Mouse (Mus musculus): ENCODE measurements around the gene Nprl2. TPM values are rescaled to one million over a fixed set of nuclear protein-coding genes. Genes with fewer than 3 reads are reported as not detected.

The Nprl2 gene
- polyA plus RNA-seq (2015; fragmentation: Nextera tagmentation; extraction: Ambion mirVana): 44.3 and 47.2 TPM in 2 replicates

DNA sequence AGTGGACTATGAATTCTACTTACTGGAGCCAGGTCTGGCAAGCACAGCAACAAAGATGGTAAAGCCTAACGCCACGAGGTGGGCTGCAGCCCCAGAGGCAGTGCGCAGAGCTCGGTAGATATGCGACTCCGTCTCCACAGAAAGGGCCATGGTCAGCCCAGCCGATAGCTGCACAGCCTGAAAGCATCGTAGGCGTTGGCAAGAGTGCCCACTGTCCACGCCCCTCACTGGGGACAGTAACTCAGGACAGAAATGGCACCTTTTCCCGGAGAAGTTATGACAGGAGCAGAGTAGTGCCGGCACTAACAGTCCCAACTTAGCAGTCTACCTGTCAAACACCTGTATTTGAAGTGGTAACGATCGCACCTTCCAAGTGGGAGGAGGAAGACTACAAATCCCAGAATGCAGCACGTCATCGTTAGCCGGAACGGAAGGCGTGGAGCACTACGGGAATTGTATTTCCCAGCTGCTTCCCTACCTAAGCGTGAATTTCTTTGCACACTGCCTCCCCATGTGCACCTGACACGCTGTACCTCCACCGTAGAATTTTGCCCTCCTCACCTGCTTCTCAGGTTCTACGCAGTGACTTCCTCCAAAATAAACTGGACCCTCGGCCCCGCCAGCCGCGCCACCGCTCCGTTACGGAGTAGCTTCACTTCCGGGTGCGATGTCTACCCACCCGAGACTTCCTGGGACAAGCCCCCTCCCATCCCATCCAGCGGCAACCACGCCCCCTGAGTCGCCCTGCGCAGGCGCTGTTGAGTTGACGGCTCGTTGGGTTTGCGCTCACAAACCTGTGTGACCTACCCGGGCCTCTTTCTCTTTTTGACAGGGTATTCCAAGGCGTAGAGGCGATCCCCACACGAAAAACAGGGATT, at the start of gene Nprl2, which contains the start of gene Cyb561d2:
Gene Nprl2 (plus strand): TSS at position 753 of the 878 bp plus-strand sequence.
Gene Cyb561d2 (minus strand): TSS at position 720 of the 878 bp plus-strand sequence.
- H3K4me1 ChIP-seq: peaks cover 45% of the 10 kb centered on the region
- peak within 1 kb of the TSS; percentile 76 for H3K9ac ChIP-seq
- no peaks in the 10 kb centered on the region for H3K27me3 ChIP-seq
- under 1% methylated on average over 46 of the region's 46 CpGs for WGBS
- H3K27ac ChIP-seq: peak within 1 kb of the TSS; percentile 39; the same call in 1 of the 2 replicates
- H3K9me3 ChIP-seq: no peaks in the 10 kb centered on the region
- ATAC-seq (ENCODE audit: insufficient number of reproducible peaks, insufficient read depth, low FRiP score, low TSS enrichment, low read depth): peak; percentile 74
- H3K36me3 ChIP-seq: peaks cover 56% of the 10 kb centered on the region
- peak within 1 kb of the TSS; percentile 79 for H3K4me2 ChIP-seq
- peak within 1 kb of the TSS; percentile 69 for H3K4me3 ChIP-seq

GRCm38 (mm10) chr9:107493511-107493910, 48.5 kb upstream of the Nprl2 start:
- H3K4me3 ChIP-seq: no peak overlapping the region
- H3K27ac ChIP-seq: no peak overlapping the region
- H3K9me3 ChIP-seq: no peaks in the 10 kb centered on the region
- no peaks in the 10 kb centered on the region for H3K36me3 ChIP-seq
- no peak overlapping the region for H3K9ac ChIP-seq
- H3K4me1 ChIP-seq: peaks cover 23% of the 10 kb centered on the region
- WGBS: 13% methylated on average over 1 of the region's 1 CpGs
- H3K27me3 ChIP-seq: no peaks in the 10 kb centered on the region; the same call in 1 of the 2 replicates
- no peak overlapping the region for H3K4me2 ChIP-seq
- ATAC-seq (ENCODE audit: insufficient number of reproducible peaks, insufficient read depth, low FRiP score, low TSS enrichment, low read depth): no peak

DNA sequence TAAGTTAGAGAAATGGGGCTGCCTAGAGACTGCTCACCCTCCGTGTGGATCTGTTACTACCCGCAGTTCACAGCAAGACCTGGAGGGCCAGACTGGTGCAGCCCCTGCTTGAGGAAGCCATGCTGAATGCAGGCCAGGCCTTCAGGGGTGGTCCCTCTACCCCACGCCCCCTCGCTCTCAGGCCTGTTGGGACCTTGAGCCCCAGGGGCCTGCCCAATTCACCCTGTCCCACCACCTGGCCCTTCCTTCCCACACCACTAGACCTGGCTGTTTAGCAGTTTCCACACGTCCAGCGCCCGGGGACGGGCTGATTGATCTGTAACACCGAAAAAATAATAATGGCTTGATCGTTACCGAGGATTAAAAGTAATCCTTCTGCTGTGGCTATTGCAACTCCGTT, 47.8 kb upstream of the Nprl2 start:
- H3K9ac ChIP-seq: no peak overlapping the region
- WGBS: 69% methylated on average over 12 of the region's 12 CpGs
- H3K9me3 ChIP-seq: no peaks in the 10 kb centered on the region
- peaks cover 23% of the 10 kb centered on the region for H3K4me1 ChIP-seq
- no peaks in the 10 kb centered on the region for H3K36me3 ChIP-seq
- H3K4me3 ChIP-seq: no peak overlapping the region
- peaks cover 5% of the 10 kb centered on the region; the same call in 1 of the 2 replicates for H3K27me3 ChIP-seq
- no peak overlapping the region for H3K27ac ChIP-seq
- no peak overlapping the region for H3K4me2 ChIP-seq
- ATAC-seq (ENCODE audit: insufficient number of reproducible peaks, insufficient read depth, low FRiP score, low TSS enrichment, low read depth): no peak

DNA sequence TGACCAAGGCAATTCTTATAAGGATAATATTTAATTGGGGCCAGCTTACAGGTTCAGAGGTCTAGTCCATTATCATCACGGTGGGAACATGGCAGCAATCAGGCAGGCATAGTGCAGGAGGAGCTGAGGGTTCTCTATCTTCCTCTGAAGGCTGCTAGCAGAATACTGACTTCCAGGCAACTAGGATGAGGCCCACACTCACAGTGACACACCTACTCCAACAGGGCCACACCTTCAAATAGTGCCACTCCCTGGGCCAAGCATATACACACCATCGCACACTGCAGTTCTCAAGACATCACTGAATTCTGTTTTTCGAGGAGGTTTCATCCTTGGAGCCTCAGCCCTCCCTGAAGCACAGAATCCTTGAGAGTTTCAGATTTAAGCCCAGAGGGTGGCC, 45.7 kb upstream of the Nprl2 start:
- H3K9ac ChIP-seq: no peak overlapping the region
- no peak overlapping the region for H3K4me2 ChIP-seq
- ATAC-seq (ENCODE audit: insufficient number of reproducible peaks, insufficient read depth, low FRiP score, low TSS enrichment, low read depth): no peak
- no peak overlapping the region for H3K27ac ChIP-seq
- 85% methylated on average over 3 of the region's 3 CpGs for WGBS
- no peaks in the 10 kb centered on the region for H3K9me3 ChIP-seq
- no peak overlapping the region for H3K4me3 ChIP-seq
- H3K36me3 ChIP-seq: no peaks in the 10 kb centered on the region
- H3K4me1 ChIP-seq: peaks cover 17% of the 10 kb centered on the region
- peaks cover 5% of the 10 kb centered on the region; the same call in 1 of the 2 replicates for H3K27me3 ChIP-seq

DNA sequence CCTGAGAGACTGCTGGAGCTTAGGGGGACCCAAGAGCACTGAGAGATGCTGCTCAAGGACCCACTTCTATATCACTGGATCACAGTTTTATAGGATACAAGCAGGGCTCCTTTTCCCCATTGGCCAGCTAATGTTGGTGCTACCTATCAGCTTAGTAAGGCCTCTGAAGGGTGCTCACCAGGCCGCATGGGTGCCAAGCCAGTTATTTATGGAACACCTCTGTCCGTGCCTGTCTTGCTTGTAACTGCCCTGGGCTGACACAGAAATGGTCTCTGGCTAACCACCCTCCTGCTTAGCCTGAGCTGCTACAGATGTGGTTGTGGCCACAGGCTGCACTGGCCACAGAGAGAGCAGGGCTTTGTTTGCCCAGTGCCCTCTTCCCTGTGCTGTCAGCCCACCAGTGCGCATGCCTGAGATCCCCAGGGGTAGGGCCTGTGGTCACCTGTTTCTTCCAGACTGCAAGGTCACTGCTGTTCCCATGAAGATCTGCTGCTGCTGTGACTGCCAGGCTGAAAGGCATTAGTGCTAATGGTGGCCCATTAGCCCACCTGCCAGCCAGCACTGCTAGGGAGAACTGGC, 41.2 kb upstream of the Nprl2 start:
- Histone ChIP-seq H3K4me3 (no peak overlapping the region), H3K9ac (no peak overlapping the region), H3K36me3 (no peaks in the 10 kb centered on the region), H3K9me3 (no peaks in the 10 kb centered on the region), H3K4me2 (no peak overlapping the region), H3K27me3 (peaks cover 9% of the 10 kb centered on the region; the same call in 1 of the 2 replicates), H3K4me1 (peaks cover 21% of the 10 kb centered on the region), H3K27ac (no peak overlapping the region)
- no peak for ATAC-seq (ENCODE audit: insufficient number of reproducible peaks, insufficient read depth, low FRiP score, low TSS enrichment, low read depth)
- 89% methylated on average over 3 of the region's 3 CpGs for WGBS

DNA sequence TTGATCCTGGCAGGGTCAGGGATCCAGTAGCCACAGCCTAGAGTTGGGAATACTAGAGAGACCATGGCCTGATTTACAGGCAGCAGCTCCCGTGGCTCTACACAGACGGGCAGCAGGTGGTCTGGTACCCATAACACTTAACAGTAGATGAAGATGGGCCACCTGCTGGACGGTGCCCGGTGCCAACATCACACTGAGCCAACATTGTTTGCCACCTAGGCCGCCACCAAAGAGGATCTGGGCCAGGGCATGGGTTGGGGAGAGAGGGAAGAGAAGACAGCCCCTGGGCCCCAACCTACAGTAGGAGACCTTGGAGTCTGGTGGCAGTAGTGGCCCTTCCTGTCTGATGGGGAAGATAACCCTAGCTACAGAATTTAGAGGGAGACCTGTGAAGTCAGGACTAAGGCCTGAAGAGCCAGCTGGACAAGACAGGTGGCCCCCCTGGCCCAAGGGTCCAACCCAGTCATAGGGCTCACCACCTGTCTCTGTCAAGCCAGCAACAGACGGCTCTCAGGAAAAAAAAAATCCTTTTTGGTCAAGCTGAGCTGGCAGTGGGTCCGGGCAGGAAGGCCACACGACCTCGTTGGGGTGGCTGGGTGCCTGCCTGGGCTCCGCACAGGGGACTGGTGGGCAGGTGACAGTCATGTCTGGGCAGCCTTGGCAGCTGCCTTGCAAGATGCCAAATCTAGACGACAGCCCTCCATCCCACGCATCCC, 39.7 kb upstream of the Nprl2 start:
- ATAC-seq (ENCODE audit: insufficient number of reproducible peaks, insufficient read depth, low FRiP score, low TSS enrichment, low read depth): no peak
- Histone ChIP-seq H3K27me3 (peaks cover 11% of the 10 kb centered on the region; the same call in 1 of the 2 replicates), H3K36me3 (no peaks in the 10 kb centered on the region), H3K9me3 (no peaks in the 10 kb centered on the region), H3K4me1 (peaks cover 26% of the 10 kb centered on the region), H3K4me2 (no peak overlapping the region), H3K4me3 (no peak overlapping the region), H3K27ac (no peak overlapping the region), H3K9ac (no peak overlapping the region)
- WGBS: 86% methylated on average over 12 of the region's 12 CpGs

- Histone ChIP-seq H3K4me3 (no peak overlapping the region), H3K9ac (0 out of 2 replicates have a peak overlapping the region, but pooled peaks have one; percentile 0), H3K9me3 (no peaks in the 10 kb centered on the region), H3K4me1 (peaks cover 52% of the 10 kb centered on the region), H3K27me3 (peaks cover 20% of the 10 kb centered on the region), H3K36me3 (no peaks in the 10 kb centered on the region), H3K4me2 (no peak overlapping the region), H3K27ac (no peak overlapping the region)
- WGBS: 58% methylated on average over 19 of the region's 19 CpGs
- no peak for ATAC-seq (ENCODE audit: insufficient number of reproducible peaks, insufficient read depth, low FRiP score, low TSS enrichment, low read depth)
Measured at GRCm38 (mm10) chr9:107504662-107505537, 37.1 kb upstream of the Nprl2 start.

GRCm38 (mm10) chr9:107508266-107508665, 33.8 kb upstream of the Nprl2 start:
- 41% methylated on average over 10 of the region's 10 CpGs for WGBS
- H3K27ac ChIP-seq: no peak overlapping the region
- H3K4me2 ChIP-seq: no peak overlapping the region; the same call in 1 of the 2 replicates
- H3K36me3 ChIP-seq: no peaks in the 10 kb centered on the region
- H3K9me3 ChIP-seq: no peaks in the 10 kb centered on the region
- no peak overlapping the region for H3K9ac ChIP-seq
- H3K27me3 ChIP-seq: peaks cover 27% of the 10 kb centered on the region
- no peak overlapping the region for H3K4me3 ChIP-seq
- H3K4me1 ChIP-seq: peaks cover 76% of the 10 kb centered on the region
- ATAC-seq (ENCODE audit: insufficient number of reproducible peaks, insufficient read depth, low FRiP score, low TSS enrichment, low read depth): no peak

DNA sequence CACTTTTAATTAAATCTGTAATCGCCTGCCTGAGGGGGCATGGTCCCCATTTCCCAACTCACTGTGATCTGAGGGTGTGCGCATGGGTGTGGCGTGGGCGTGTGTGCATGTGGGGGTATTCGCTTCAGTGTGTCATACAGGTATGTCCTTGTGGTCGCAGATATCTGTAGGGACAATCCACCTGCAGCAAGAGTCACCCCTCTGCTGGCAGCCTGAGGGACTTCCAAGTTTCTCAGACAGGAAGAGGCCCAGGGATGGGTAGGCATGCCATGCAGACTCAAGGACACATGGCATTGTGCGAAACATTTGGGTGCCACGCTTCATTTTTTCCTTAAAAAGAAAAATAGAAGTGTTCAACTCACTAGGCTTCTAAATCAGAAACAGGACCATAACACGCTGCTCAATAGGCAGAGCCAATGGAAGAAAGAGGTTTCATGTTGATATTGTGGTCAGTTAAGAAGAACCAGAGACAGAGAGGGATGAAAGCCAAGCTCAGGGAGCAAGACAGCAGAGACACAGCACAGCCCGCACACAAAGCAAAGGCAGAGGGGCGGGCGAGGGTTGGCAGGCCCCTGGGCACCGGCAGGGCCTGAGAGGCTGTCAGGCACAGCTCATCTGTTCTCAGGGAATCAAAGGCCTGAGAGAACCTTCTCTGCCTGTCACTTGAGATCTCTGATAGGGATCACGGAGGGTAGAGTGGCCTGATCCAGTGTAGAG, 31.5 kb upstream of the Nprl2 start:
- Histone ChIP-seq H3K27me3 (peaks cover 31% of the 10 kb centered on the region), H3K4me3 (no peak overlapping the region), H3K4me2 (0 out of 2 replicates have a peak overlapping the region, but pooled peaks have one; percentile 2), H3K36me3 (no peaks in the 10 kb centered on the region), H3K27ac (peak overlapping the region; percentile 80), H3K9ac (0 out of 2 replicates have a peak overlapping the region, but pooled peaks have one; percentile 16), H3K4me1 (peaks cover 57% of the 10 kb centered on the region), H3K9me3 (no peaks in the 10 kb centered on the region)
- ATAC-seq (ENCODE audit: insufficient number of reproducible peaks, insufficient read depth, low FRiP score, low TSS enrichment, low read depth): no peak
- WGBS: 50% methylated on average over 14 of the region's 14 CpGs

DNA sequence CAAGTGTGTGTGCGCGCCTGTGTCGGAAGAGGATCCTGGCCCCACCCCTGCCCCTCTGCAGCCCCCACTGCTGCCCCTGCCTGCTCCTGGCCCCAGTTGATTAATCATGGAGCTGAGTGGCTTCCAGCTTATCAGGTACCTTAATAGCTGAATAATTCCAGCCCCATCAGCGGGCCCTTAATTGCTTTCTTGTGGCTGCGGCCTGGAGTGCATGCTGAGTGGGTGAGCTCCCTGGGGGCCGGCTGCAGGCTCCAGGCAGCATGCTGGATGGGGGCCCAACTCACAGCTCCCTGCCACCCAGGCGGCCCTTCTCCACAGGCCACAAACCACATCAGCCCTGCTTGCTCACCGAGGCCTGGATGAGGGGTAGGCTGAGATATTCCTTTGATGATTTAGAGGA, 30.6 kb upstream of the Nprl2 start:
- H3K9ac ChIP-seq: 0 out of 2 replicates have a peak overlapping the region, but pooled peaks have one; percentile 40
- H3K36me3 ChIP-seq: no peaks in the 10 kb centered on the region
- H3K4me2 ChIP-seq: 0 out of 2 replicates have a peak overlapping the region, but pooled peaks have one; percentile 9
- H3K4me1 ChIP-seq: peaks cover 55% of the 10 kb centered on the region
- peak; percentile 15; the same call in 1 of the 2 replicates for ATAC-seq (ENCODE audit: insufficient number of reproducible peaks, insufficient read depth, low FRiP score, low TSS enrichment, low read depth)
- H3K27me3 ChIP-seq: peaks cover 27% of the 10 kb centered on the region
- no peak overlapping the region for H3K4me3 ChIP-seq
- no peaks in the 10 kb centered on the region for H3K9me3 ChIP-seq
- H3K27ac ChIP-seq: peak overlapping the region; percentile 80
- 47% methylated on average over 8 of the region's 8 CpGs for WGBS

Measured in embryonic facial prominence, embryonic 13.5 days (tissue).